Mouse (Mus musculus) CD4-positive helper T cell, adult 2 months (primary cell): ENCODE results near the gene Cuta.

Source experiments
- DNase-seq: peaks from one replicate; pipeline ENCODE4 v3.0.0-alpha.2; 2012; ENCODE audit warnings: low read depth, missing footprints, low spot score

The Cuta gene

GRCm38 (mm10) chr17:26939178-26939972 is at the start of gene Cuta:
TSS of gene Cuta (minus strand) at chr17:26939569.
- peak; percentile 100 for DNase-seq

GRCm38 (mm10) chr17:26985503-26986179 is 46.3 kb upstream of the Cuta start:
- no peak for DNase-seq

GRCm38 (mm10) chr17:26983382-26983781 is 44.0 kb upstream of the Cuta start:
- DNase-seq = no peak

GRCm38 (mm10) chr17:26981050-26981449 is 41.7 kb upstream of the Cuta start:
- peak; percentile 74 for DNase-seq

GRCm38 (mm10) chr17:26979426-26979825 is 40.1 kb upstream of the Cuta start:
- no peak for DNase-seq

- peak; percentile 37 for DNase-seq
Observed at GRCm38 (mm10) chr17:26977354-26977753, 38.0 kb upstream of the Cuta start.

GRCm38 (mm10) chr17:26975415-26975814 is 36.0 kb upstream of the Cuta start:
- peak; percentile 21 for DNase-seq

- no peak for DNase-seq
Observed at GRCm38 (mm10) chr17:26974547-26974946, 35.2 kb upstream of the Cuta start.

- DNase-seq = peak; percentile 97
Observed at GRCm38 (mm10) chr17:26972703-26973574, 33.6 kb upstream of the Cuta start, which contains the start of gene Zbtb9. TSS of gene Zbtb9 (plus strand) at chr17:26973167.

- no peak for DNase-seq
Observed at GRCm38 (mm10) chr17:26972107-26972506, 32.7 kb upstream of the Cuta start.

GRCm38 (mm10) chr17:26971247-26971905 is 32.0 kb upstream of the Cuta start:
- DNase-seq = no peak

- DNase-seq = no peak
Observed at GRCm38 (mm10) chr17:26970221-26970620, 30.9 kb upstream of the Cuta start.

GRCm38 (mm10) chr17:26969257-26969656 is 29.9 kb upstream of the Cuta start:
- DNase-seq = no peak

- no peak for DNase-seq
Observed at GRCm38 (mm10) chr17:26968200-26968611, 28.8 kb upstream of the Cuta start.

- DNase-seq = no peak
Observed at GRCm38 (mm10) chr17:26967477-26967876, 28.1 kb upstream of the Cuta start.

GRCm38 (mm10) chr17:26966993-26967392 is 27.6 kb upstream of the Cuta start:
- no peak for DNase-seq

GRCm38 (mm10) chr17:26961572-26962240 is 22.3 kb upstream of the Cuta start:
- DNase-seq = no peak

GRCm38 (mm10) chr17:26959815-26960214 is 20.4 kb upstream of the Cuta start:
- DNase-seq = no peak

GRCm38 (mm10) chr17:26958880-26959279 is 19.5 kb upstream of the Cuta start:
- no peak for DNase-seq

GRCm38 (mm10) chr17:26957872-26958271 is 18.5 kb upstream of the Cuta start:
- DNase-seq = no peak

GRCm38 (mm10) chr17:26956895-26957294 is 17.5 kb upstream of the Cuta start:
- no peak for DNase-seq
